Mouse (Mus musculus) cortical plate, adult 2 months (tissue): ENCODE data around the gene Dbi.

Experiments used
- CTCF ChIP-seq: fragments of 200-500 bp; IDR thresholded peaks from 2 replicates; pipeline ENCODE4 v1.5.1; 2011; ENCODE audit warnings: mild to moderate bottlenecking, control low read depth, low read length; ENCODE audit not compliant: insufficient read depth; ENCODE audit errors: extremely low read depth
- POLR2A ChIP-seq: fragments of 200-500 bp; IDR thresholded peaks from 2 replicates; pipeline ENCODE4 v1.6.1; 2011; ENCODE audit warnings: mild to moderate bottlenecking, low read length, control low read depth; ENCODE audit not compliant: insufficient read depth; ENCODE audit errors: extremely low read depth

DNA sequence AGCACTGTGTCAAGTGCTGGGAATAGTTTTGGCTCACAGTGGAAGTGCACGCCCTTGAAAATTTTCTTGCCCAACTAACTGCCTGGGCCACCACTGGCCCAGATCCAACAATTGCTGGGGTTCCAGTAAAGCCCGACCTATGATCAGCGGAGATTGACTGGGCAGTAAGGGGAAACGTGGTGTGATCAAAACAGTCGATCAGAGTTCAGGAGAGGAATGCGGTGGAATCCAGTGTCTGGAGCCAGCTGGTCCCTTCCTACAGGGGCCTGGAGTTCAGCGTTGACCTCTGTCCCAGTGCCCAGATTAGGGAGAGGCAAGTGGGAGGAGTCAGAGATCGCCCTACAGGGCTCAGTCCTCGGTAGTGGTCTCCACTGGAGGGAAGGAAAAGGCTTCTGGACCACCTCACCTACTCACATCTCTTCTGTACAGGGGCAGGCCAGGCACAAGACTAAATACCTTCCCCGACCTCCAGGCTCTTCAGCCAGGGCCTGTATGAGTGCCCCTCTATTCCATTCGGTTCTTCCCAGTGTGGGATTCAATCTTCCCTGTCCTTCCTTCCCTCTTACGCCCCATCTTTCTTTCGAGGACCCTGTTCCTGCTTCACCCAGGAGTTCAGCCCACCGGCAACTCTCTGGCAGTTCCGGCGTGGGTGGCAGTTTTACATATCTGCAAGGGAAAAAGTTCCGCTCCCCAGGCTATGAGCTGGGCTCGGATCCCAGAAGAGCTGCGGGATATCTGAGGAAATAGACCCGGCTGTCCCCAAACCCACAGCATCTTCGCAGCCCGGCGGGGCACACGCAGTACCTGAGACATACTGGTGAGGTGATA lies 523 bp downstream of the Dbi start:
- TF ChIP-seq CTCF, result no peak
- TF ChIP-seq POLR2A, result no peak
